Mouse (Mus musculus): ENCODE data around the gene Elmo3.

DNA sequence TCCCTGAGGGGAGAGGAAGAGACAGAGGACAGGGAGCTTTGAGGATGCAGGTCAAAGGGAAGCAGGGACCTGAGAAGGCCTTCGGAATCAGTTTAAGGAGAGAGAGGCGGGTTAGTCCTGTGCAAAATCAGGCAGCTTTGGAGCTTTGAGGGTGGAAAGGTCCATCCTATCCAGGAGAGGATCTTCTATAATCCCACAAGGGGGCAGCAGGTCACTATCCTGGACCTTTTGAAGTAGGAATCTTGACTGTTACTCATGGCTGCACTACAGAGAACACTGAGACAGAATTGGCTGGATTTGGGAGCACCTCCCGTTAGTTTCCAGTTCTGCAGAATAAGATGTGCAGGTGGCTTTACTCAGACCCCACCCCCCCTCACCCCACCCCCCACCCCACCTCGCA is 54.2 kb downstream of the Elmo3 start:
- TF ChIP-seq CTCF (conservative IDR thresholded peaks at IDR 0.05; ENCODE audit: low read length) = peak; percentile 14; the same call in 1 of the 2 replicates
- TF ChIP-seq NANOG (IDR thresholded peaks at IDR 0.05; ENCODE audit: borderline replicate concordance, low read length) = no peak

All from E14TG2a.4 (cell line).